Mouse (Mus musculus) heart, embryonic 10.5 days (tissue): ENCODE data around the gene Dctn1. TPM values are rescaled to one million over a fixed set of nuclear protein-coding genes. Genes with fewer than 3 reads are reported as not detected.

Experiments used
- DNase-seq: peaks from one replicate; pipeline ENCODE4 v3.0.0-alpha.2; 2017; ENCODE audit warnings: low spot score
- H3K27ac ChIP-seq: fragments of 300-500 bp; sonication (generic); 2 replicates; pipeline ENCODE4 v1.5.1; 2016; ENCODE audit warnings: mild to moderate bottlenecking
- H3K27me3 ChIP-seq: fragments of 300-500 bp; sonication (generic); 2 replicates; pipeline ENCODE4 v1.6.1; 2016; ENCODE audit warnings: mild to moderate bottlenecking; ENCODE audit not compliant: poor library complexity, insufficient read depth, severe bottlenecking
- H3K36me3 ChIP-seq: fragments of 300-500 bp; sonication (generic); 2 replicates; pipeline ENCODE4 v1.6.1; 2016; ENCODE audit warnings: mild to moderate bottlenecking, moderate library complexity
- H3K4me1 ChIP-seq: fragments of 300-500 bp; sonication (generic); 2 replicates; pipeline ENCODE4 v1.6.1; 2016; ENCODE audit warnings: mild to moderate bottlenecking
- H3K4me3 ChIP-seq: fragments of 300-500 bp; sonication (generic); 2 replicates; pipeline ENCODE4 v1.5.1; 2016; ENCODE audit warnings: mild to moderate bottlenecking, moderate library complexity
- H3K9me3 ChIP-seq: fragments of 300-500 bp; sonication (generic); 2 replicates; pipeline ENCODE4 v1.6.1; 2016; ENCODE audit warnings: mild to moderate bottlenecking, moderate library complexity
- WGBS: fragments of 180-500 bp; shearing (Covaris S2); methylation state at CpG from one replicate; pipeline ENCODE4 v1.1.7; 2016; 5-methylcytosine and 5-hydroxymethylcytosine counted together
- polyA plus RNA-seq: library from polyadenylated mRNA; unstranded; fragments of >200 nt; fragmentation: Nextera tagmentation; extraction: Ambion mirVana; gene quantifications from 2 replicates; pipeline ENCODE4 v1.2.1, GENCODE M21; 2016

Dctn1 gene
- polyA plus RNA-seq, 1 experiment from 2014 or later, result 83.2 TPM

GRCm38 (mm10) chr6:83125331-83125730 lies 40.4 kb upstream of the Dctn1 start, which contains the start of gene Ino80b:
Gene Ino80b (minus strand): TSS chr6:83125431.
- H3K9me3 ChIP-seq, result no peaks in the 10 kb centered on the region
- H3K27ac ChIP-seq, result peak within 1 kb of the TSS; percentile 90
- no peaks in the 10 kb centered on the region for H3K27me3 ChIP-seq
- DNase-seq, result no peak
- H3K36me3 ChIP-seq, result no peaks in the 10 kb centered on the region
- WGBS, result 30% methylated on average over 5 of the region's 5 CpGs
- peaks cover 37% of the 10 kb centered on the region for H3K4me1 ChIP-seq
- peak within 1 kb of the TSS; percentile 78 for H3K4me3 ChIP-seq

GRCm38 (mm10) chr6:83127419-83127818 lies 38.3 kb upstream of the Dctn1 start:
- peaks cover 24% of the 10 kb centered on the region for H3K4me1 ChIP-seq
- no peak for DNase-seq
- H3K27ac ChIP-seq, result no peak overlapping the region
- H3K27me3 ChIP-seq, result no peaks in the 10 kb centered on the region
- H3K4me3 ChIP-seq, result no peak overlapping the region
- no peaks in the 10 kb centered on the region for H3K36me3 ChIP-seq
- WGBS, result 92% methylated on average over 5 of the region's 5 CpGs
- no peaks in the 10 kb centered on the region for H3K9me3 ChIP-seq

- no peak for DNase-seq
- H3K9me3 ChIP-seq, result no peaks in the 10 kb centered on the region
- no peaks in the 10 kb centered on the region for H3K36me3 ChIP-seq
- H3K4me1 ChIP-seq, result peaks cover 13% of the 10 kb centered on the region
- H3K27me3 ChIP-seq, result peaks cover 15% of the 10 kb centered on the region
- H3K27ac ChIP-seq, result no peak overlapping the region
- H3K4me3 ChIP-seq, result no peak overlapping the region
- WGBS, result 76% methylated on average over 6 of the region's 6 CpGs
These were observed 34.2 kb upstream of the Dctn1 start for GRCm38 (mm10) chr6:83131469-83132034.

- peaks cover 15% of the 10 kb centered on the region for H3K27me3 ChIP-seq
- WGBS, result 82% methylated on average over 9 of the region's 9 CpGs
- H3K36me3 ChIP-seq, result no peaks in the 10 kb centered on the region
- DNase-seq, result no peak
- no peak overlapping the region for H3K4me3 ChIP-seq
- peaks cover 21% of the 10 kb centered on the region for H3K4me1 ChIP-seq
- H3K27ac ChIP-seq, result no peak overlapping the region
- H3K9me3 ChIP-seq, result no peaks in the 10 kb centered on the region
These were observed 33.4 kb upstream of the Dctn1 start for GRCm38 (mm10) chr6:83132176-83132919.

GRCm38 (mm10) chr6:83134226-83134625 lies 31.5 kb upstream of the Dctn1 start:
- Histone ChIP-seq H3K4me1 (peaks cover 38% of the 10 kb centered on the region), H3K9me3 (no peaks in the 10 kb centered on the region), H3K27ac (no peak overlapping the region), H3K36me3 (no peaks in the 10 kb centered on the region), H3K4me3 (no peak overlapping the region), H3K27me3 (peaks cover 15% of the 10 kb centered on the region)
- DNase-seq, result no peak
- WGBS, result 70% methylated on average over 3 of the region's 3 CpGs

GRCm38 (mm10) chr6:83134951-83135513 lies 30.7 kb upstream of the Dctn1 start, which contains the start of gene Rtkn:
Gene Rtkn (plus strand): TSS chr6:83135463.
- H3K9me3 ChIP-seq, result no peaks in the 10 kb centered on the region
- H3K27ac ChIP-seq, result peak within 1 kb of the TSS; percentile 99
- peaks cover 41% of the 10 kb centered on the region for H3K4me1 ChIP-seq
- H3K4me3 ChIP-seq, result peak within 1 kb of the TSS; percentile 79
- no peaks in the 10 kb centered on the region for H3K36me3 ChIP-seq
- H3K27me3 ChIP-seq, result peaks cover 15% of the 10 kb centered on the region
- DNase-seq, result no peak
- whole genome bisulfite sequencing, result 57% methylated on average over 7 of the region's 7 CpGs

GRCm38 (mm10) chr6:83135571-83136161 lies 30.1 kb upstream of the Dctn1 start:
- H3K27me3 ChIP-seq, result peaks cover 15% of the 10 kb centered on the region
- H3K4me3 ChIP-seq, result peak overlapping the region; percentile 79
- DNase-seq, result no peak
- peak overlapping the region; percentile 99 for H3K27ac ChIP-seq
- H3K9me3 ChIP-seq, result no peaks in the 10 kb centered on the region
- H3K4me1 ChIP-seq, result peaks cover 41% of the 10 kb centered on the region
- H3K36me3 ChIP-seq, result no peaks in the 10 kb centered on the region
- WGBS, result 4% methylated on average over 37 of the region's 37 CpGs

- Histone ChIP-seq H3K4me3 (peak overlapping the region; percentile 79), H3K27me3 (peaks cover 17% of the 10 kb centered on the region), H3K4me1 (peaks cover 44% of the 10 kb centered on the region), H3K27ac (peak overlapping the region; percentile 99), H3K36me3 (no peaks in the 10 kb centered on the region), H3K9me3 (no peaks in the 10 kb centered on the region)
- 9% methylated on average over 5 of the region's 5 CpGs for WGBS
- no peak for DNase-seq
These were observed 29.3 kb upstream of the Dctn1 start for GRCm38 (mm10) chr6:83136291-83136880.

GRCm38 (mm10) chr6:83136881-83137575 lies 28.7 kb upstream of the Dctn1 start:
- Histone ChIP-seq H3K4me3 (peak overlapping the region; percentile 79), H3K4me1 (peaks cover 50% of the 10 kb centered on the region), H3K36me3 (no peaks in the 10 kb centered on the region), H3K27me3 (peaks cover 20% of the 10 kb centered on the region), H3K9me3 (no peaks in the 10 kb centered on the region), H3K27ac (peak overlapping the region; percentile 99)
- WGBS, result under 1% methylated on average over 26 of the region's 26 CpGs
- peak; percentile 90 for DNase-seq

GRCm38 (mm10) chr6:83137576-83137950 lies 28.2 kb upstream of the Dctn1 start:
- Histone ChIP-seq H3K9me3 (no peaks in the 10 kb centered on the region), H3K36me3 (no peaks in the 10 kb centered on the region), H3K27ac (peak overlapping the region; percentile 99), H3K4me3 (peak overlapping the region; percentile 79), H3K4me1 (peaks cover 56% of the 10 kb centered on the region), H3K27me3 (peaks cover 20% of the 10 kb centered on the region)
- WGBS, result 0% methylated on average over 12 of the region's 12 CpGs
- DNase-seq, result peak; percentile 93

- Histone ChIP-seq H3K9me3 (no peaks in the 10 kb centered on the region), H3K27ac (peak overlapping the region; percentile 99), H3K27me3 (peaks cover 20% of the 10 kb centered on the region), H3K4me3 (peak overlapping the region; percentile 79), H3K36me3 (no peaks in the 10 kb centered on the region), H3K4me1 (peaks cover 61% of the 10 kb centered on the region)
- peak; percentile 80 for DNase-seq
- 2% methylated on average over 11 of the region's 11 CpGs for WGBS
These were observed 27.7 kb upstream of the Dctn1 start for GRCm38 (mm10) chr6:83138056-83138455.

- no peaks in the 10 kb centered on the region for H3K36me3 ChIP-seq
- peaks cover 16% of the 10 kb centered on the region for H3K27me3 ChIP-seq
- no peak for DNase-seq
- no peak overlapping the region for H3K4me3 ChIP-seq
- no peak overlapping the region for H3K27ac ChIP-seq
- peaks cover 63% of the 10 kb centered on the region for H3K4me1 ChIP-seq
- H3K9me3 ChIP-seq, result no peaks in the 10 kb centered on the region
- 93% methylated on average over 8 of the region's 8 CpGs for WGBS
These were observed 25.7 kb upstream of the Dctn1 start for GRCm38 (mm10) chr6:83140044-83140443.
